Mouse (Mus musculus) midbrain, embryonic 14.5 days (tissue): ENCODE data around the gene Zfyve28. TPM values are rescaled to one million over a fixed set of nuclear protein-coding genes. Genes with fewer than 3 reads are reported as not detected.
A peak's percentile ranks its signal among the peaks of the same experiment; 100 is the strongest.

Experiments used
- ATAC-seq: fragments of 200-750 bp; cut with Nextera tagmentation; 2 replicates; pipeline ENCODE4 v1.8.0; 2017; ENCODE audit warnings: moderate number of reproducible peaks, moderate library complexity; ENCODE audit not compliant: low FRiP score, low TSS enrichment
- DNase-seq: peaks from one replicate; pipeline ENCODE4 v3.0.0-alpha.2; 2015
- H3K27ac ChIP-seq: fragments of 300-500 bp; sonication (generic); replicated peaks from 2 replicates; pipeline ENCODE4 v1.5.1; 2014; ENCODE audit warnings: mild to moderate bottlenecking, low read depth, low read length, moderate library complexity
- H3K27me3 ChIP-seq: fragments of 300-500 bp; sonication (generic); 2 replicates; pipeline ENCODE4 v1.6.1; 2014; ENCODE audit warnings: low read length, control low read depth, mixed read lengths; ENCODE audit not compliant: control insufficient read depth, insufficient read depth
- H3K36me3 ChIP-seq: fragments of 300-500 bp; sonication (generic); 2 replicates; pipeline ENCODE4 v1.6.1; 2014; ENCODE audit warnings: low read length, control low read depth; ENCODE audit not compliant: control insufficient read depth, insufficient read depth
- H3K4me1 ChIP-seq: fragments of 300-500 bp; sonication (generic); 2 replicates; pipeline ENCODE4 v1.6.1; 2014; ENCODE audit warnings: mild to moderate bottlenecking, antibody characterized with exemption, low read length, control low read depth; ENCODE audit not compliant: control insufficient read depth, insufficient read depth
- H3K4me2 ChIP-seq: fragments of 300-500 bp; sonication (generic); 2 replicates; pipeline ENCODE4 v1.6.1; 2014; ENCODE audit warnings: mild to moderate bottlenecking, low read length, moderate library complexity
- H3K4me3 ChIP-seq: fragments of 300-500 bp; sonication (generic); replicated peaks from 2 replicates; pipeline ENCODE4 v1.5.1; 2014; ENCODE audit warnings: low read depth, low read length
- H3K9ac ChIP-seq: fragments of 300-500 bp; sonication (generic); replicated peaks from 2 replicates; pipeline ENCODE4 v1.6.1; 2014; ENCODE audit warnings: mild to moderate bottlenecking, low read length, moderate library complexity
- H3K9me3 ChIP-seq: fragments of 300-500 bp; sonication (generic); 2 replicates; pipeline ENCODE4 v1.6.1; 2016; ENCODE audit warnings: low read length, control low read depth, mixed read lengths; ENCODE audit not compliant: control insufficient read depth
- WGBS: fragments of 180-500 bp; shearing (Covaris S2); extraction: QIAGEN DNeasy Blood & Tissue Kit; methylation state at CpG from one replicate; pipeline ENCODE4 v1.1.7; 2014; 5-methylcytosine and 5-hydroxymethylcytosine counted together
- polyA plus RNA-seq: library from polyadenylated mRNA; unstranded; fragments of >200 nt; fragmentation: Nextera tagmentation; extraction: Ambion mirVana; gene quantifications from 2 replicates; pipeline ENCODE4 v1.2.1, GENCODE M21; 2014

Zfyve28 gene
- polyA plus RNA-seq, 1 experiment from 2014 or later, result 2.8 TPM

DNA sequence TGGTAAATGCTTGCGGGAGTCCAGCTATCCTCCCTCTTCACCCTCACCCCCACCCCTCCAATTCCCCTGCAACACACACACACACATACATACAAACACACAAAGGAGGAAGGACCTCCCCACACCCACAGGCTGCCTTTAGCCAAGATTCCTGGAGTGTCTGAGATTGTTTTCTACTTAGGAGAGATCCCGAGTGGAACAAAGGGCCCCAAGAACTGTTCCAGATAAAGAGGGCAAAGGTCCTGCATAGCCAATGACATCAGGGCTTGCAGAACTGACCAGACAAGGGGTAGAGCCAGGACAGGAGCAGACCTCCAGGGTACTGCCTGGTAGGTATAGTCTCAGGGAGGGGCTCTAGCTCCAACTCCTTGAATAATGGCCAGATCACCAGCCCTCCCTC, 6.4 kb upstream of the Zfyve28 start:
- Histone ChIP-seq H3K27ac (no peak overlapping the region), H3K9me3 (no peaks in the 10 kb centered on the region), H3K4me3 (no peak overlapping the region), H3K27me3 (no peaks in the 10 kb centered on the region), H3K9ac (no peak overlapping the region), H3K4me1 (no peaks in the 10 kb centered on the region), H3K4me2 (no peak overlapping the region), H3K36me3 (no peaks in the 10 kb centered on the region)
- ATAC-seq (no peak), DNase-seq (no peak)
- 37% methylated on average over 2 of the region's 2 CpGs for WGBS

DNA sequence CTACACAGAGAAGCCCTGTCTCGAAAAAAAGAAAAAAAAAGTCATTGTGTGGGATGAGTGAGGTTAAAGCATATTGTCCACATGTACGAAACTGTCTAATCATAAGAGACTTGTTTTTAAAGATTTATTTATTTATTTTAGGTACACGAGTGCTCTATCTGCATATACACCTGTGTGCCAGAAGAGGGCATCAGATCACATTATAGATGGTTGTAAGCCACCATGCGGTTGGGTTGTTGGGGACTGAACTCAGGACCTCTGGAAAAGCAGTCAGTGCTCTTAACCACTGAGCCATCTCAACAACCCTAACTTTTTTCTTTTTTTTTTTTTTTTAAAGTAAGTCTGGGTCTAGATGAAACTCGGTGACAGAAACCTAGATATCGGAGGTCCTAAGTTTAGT, 5.1 kb upstream of the Zfyve28 start:
- DNase-seq (no peak), ATAC-seq (no peak)
- Histone ChIP-seq H3K4me1 (no peaks in the 10 kb centered on the region), H3K9me3 (no peaks in the 10 kb centered on the region), H3K36me3 (no peaks in the 10 kb centered on the region), H3K4me2 (no peak overlapping the region), H3K27me3 (no peaks in the 10 kb centered on the region), H3K27ac (no peak overlapping the region), H3K4me3 (no peak overlapping the region), H3K9ac (no peak overlapping the region)
- 81% methylated on average over 6 of the region's 6 CpGs for WGBS

GRCm38 (mm10) chr5:34289286-34289685, 1.0 kb upstream of the Zfyve28 start:
- H3K36me3 ChIP-seq, result no peaks in the 10 kb centered on the region
- H3K9ac ChIP-seq, result no peak overlapping the region
- WGBS, result 62% methylated on average over 2 of the region's 2 CpGs
- ATAC-seq (no peak), DNase-seq (no peak)
- peaks cover 22% of the 10 kb centered on the region; the same call in 1 of the 2 replicates for H3K27me3 ChIP-seq
- no peaks in the 10 kb centered on the region for H3K9me3 ChIP-seq
- peaks cover 9% of the 10 kb centered on the region for H3K4me1 ChIP-seq
- H3K27ac ChIP-seq, result no peak overlapping the region
- H3K4me2 ChIP-seq, result peak overlapping the region; percentile 87; the same call in 1 of the 2 replicates
- H3K4me3 ChIP-seq, result no peak overlapping the region

GRCm38 (mm10) chr5:34287838-34288145, 457 bp downstream of the Zfyve28 start:
- WGBS, result 0% methylated on average over 18 of the region's 18 CpGs
- no peaks in the 10 kb centered on the region for H3K9me3 ChIP-seq
- H3K9ac ChIP-seq, result peak overlapping the region; percentile 59
- no peak overlapping the region for H3K27ac ChIP-seq
- H3K27me3 ChIP-seq, result peaks cover 22% of the 10 kb centered on the region; the same call in 1 of the 2 replicates
- no peaks in the 10 kb centered on the region for H3K36me3 ChIP-seq
- ATAC-seq, result no peak
- peak overlapping the region; percentile 87 for H3K4me2 ChIP-seq
- H3K4me3 ChIP-seq, result peak overlapping the region; percentile 67
- DNase-seq, result no peak
- peaks cover 9% of the 10 kb centered on the region for H3K4me1 ChIP-seq

- no peaks in the 10 kb centered on the region for H3K36me3 ChIP-seq
- DNase-seq (peak; percentile 56), ATAC-seq (no peak; the same call in 1 of the 2 replicates)
- H3K9me3 ChIP-seq, result no peaks in the 10 kb centered on the region
- H3K9ac ChIP-seq, result peak overlapping the region; percentile 59
- H3K4me2 ChIP-seq, result peak overlapping the region; percentile 87
- H3K27me3 ChIP-seq, result peaks cover 22% of the 10 kb centered on the region; the same call in 1 of the 2 replicates
- H3K4me1 ChIP-seq, result peaks cover 13% of the 10 kb centered on the region
- H3K27ac ChIP-seq, result no peak overlapping the region
- WGBS, result under 1% methylated on average over 54 of the region's 54 CpGs
- peak overlapping the region; percentile 67 for H3K4me3 ChIP-seq
These were observed 1.0 kb downstream of the Zfyve28 start for GRCm38 (mm10) chr5:34287001-34287837.

GRCm38 (mm10) chr5:34286516-34286915, 1.7 kb downstream of the Zfyve28 start:
- H3K36me3 ChIP-seq, result no peaks in the 10 kb centered on the region
- ATAC-seq, result no peak
- peak overlapping the region; percentile 87 for H3K4me2 ChIP-seq
- no peak overlapping the region for H3K27ac ChIP-seq
- DNase-seq, result peak; percentile 12
- H3K4me1 ChIP-seq, result peaks cover 13% of the 10 kb centered on the region
- H3K9me3 ChIP-seq, result no peaks in the 10 kb centered on the region
- H3K4me3 ChIP-seq, result peak overlapping the region; percentile 67
- 2% methylated on average over 11 of the region's 11 CpGs for WGBS
- peak overlapping the region; percentile 59; the same call in 1 of the 2 replicates for H3K9ac ChIP-seq
- H3K27me3 ChIP-seq, result peaks cover 22% of the 10 kb centered on the region; the same call in 1 of the 2 replicates

GRCm38 (mm10) chr5:34285285-34285684, 3.0 kb downstream of the Zfyve28 start:
- Histone ChIP-seq H3K9me3 (no peaks in the 10 kb centered on the region), H3K27me3 (peaks cover 22% of the 10 kb centered on the region; the same call in 1 of the 2 replicates), H3K9ac (no peak overlapping the region), H3K27ac (no peak overlapping the region), H3K4me1 (peaks cover 13% of the 10 kb centered on the region), H3K36me3 (no peaks in the 10 kb centered on the region), H3K4me3 (no peak overlapping the region), H3K4me2 (no peak overlapping the region)
- ATAC-seq, result no peak
- no peak for DNase-seq
- WGBS, result 87% methylated on average over 2 of the region's 2 CpGs

- no peak for ATAC-seq
- 59% methylated on average over 3 of the region's 3 CpGs for WGBS
- H3K36me3 ChIP-seq, result no peaks in the 10 kb centered on the region
- no peak overlapping the region for H3K4me3 ChIP-seq
- DNase-seq, result no peak
- peaks cover 22% of the 10 kb centered on the region; the same call in 1 of the 2 replicates for H3K27me3 ChIP-seq
- peaks cover 13% of the 10 kb centered on the region for H3K4me1 ChIP-seq
- no peaks in the 10 kb centered on the region for H3K9me3 ChIP-seq
- no peak overlapping the region for H3K27ac ChIP-seq
- H3K9ac ChIP-seq, result no peak overlapping the region
- H3K4me2 ChIP-seq, result no peak overlapping the region
These were observed 4.0 kb downstream of the Zfyve28 start for GRCm38 (mm10) chr5:34284156-34284750.
